ENCODE assay signal across 11 mouse cellular contexts in the genomic region with DNA sequence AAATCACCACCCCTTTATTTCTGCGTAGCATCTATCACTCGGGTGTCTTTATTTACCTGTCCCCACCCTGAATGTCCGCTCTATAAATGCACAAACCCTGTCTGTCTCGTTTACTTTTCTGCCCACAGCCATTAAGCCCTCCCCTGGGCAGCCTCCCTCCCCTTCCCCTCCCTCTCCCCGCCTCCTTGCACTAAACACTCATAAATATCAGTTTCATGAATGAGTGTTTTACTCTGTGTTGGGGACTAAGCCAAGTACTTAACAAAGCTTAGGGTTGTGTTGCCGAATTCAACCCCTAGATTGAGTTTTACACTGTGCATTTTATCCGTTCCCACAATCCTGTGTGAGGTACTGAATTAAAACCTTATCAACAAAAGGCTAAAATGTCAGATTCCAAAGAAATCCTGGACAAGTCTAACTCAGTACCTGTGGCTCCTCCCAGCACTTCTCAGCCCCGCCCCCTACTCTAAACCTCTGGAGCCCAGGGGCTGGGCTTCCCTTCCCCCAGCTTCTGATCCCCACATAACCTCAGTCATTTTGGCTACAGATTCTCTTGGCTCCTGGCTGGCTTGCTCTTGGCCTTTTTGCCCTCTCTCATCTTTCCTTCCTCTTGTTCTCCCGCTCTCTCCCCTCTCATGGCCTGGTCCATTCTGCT. TPM values are rescaled to one million over a fixed set of nuclear protein-coding genes. Genes with fewer than 3 reads are reported as not detected.
A peak's percentile ranks its signal among the peaks of the same experiment; 100 is the strongest.
DNase-seq lines count a peak whose midpoint lies in the region; ATAC-seq and TF ChIP-seq lines count a peak whose summit lies in the region.
"Had no signal": no experiment of that assay in that cellular context is flagged by ENCODE, and none has a peak within 500 bp of the region (broad histone marks: within the 10 kb centered on the region; RNA-seq: fewer than 3 reads in every experiment).

No protein-coding gene starts in this region.

- peak overlapping the region; percentile 28; the same call in 1 of the 2 replicates for H3K4me2 ChIP-seq in neural tube, embryonic 13.5 days
- peak overlapping the region; percentile 48 for H3K4me2 ChIP-seq in intestine, embryonic 16.5 days (ENCODE audit: low read depth, low read length)
- H3K4me2 ChIP-seq in liver, embryonic 14.5 days (ENCODE audit: low read depth) = peak overlapping the region; percentile 18
- peak overlapping the region; percentile 23; the same call in 1 of the 2 replicates for H3K4me2 ChIP-seq in stomach, postnatal 0 days (replicated peaks; ENCODE audit: low read depth)

- ATAC-seq in neural tube, embryonic 13.5 days (ENCODE audit: low read depth) = peak; percentile 56; the same call in 1 of the 2 replicates
- peak; percentile 78 for ATAC-seq in intestine, embryonic 16.5 days
- no peak for ATAC-seq in liver, embryonic 14.5 days (ENCODE audit: insufficient read depth)
- peak; percentile 55 for ATAC-seq in stomach, postnatal 0 days (ENCODE audit: low FRiP score, low TSS enrichment)
- ATAC-seq: Patski had no signal

- WGBS in neural tube, embryonic 13.5 days = 28% methylated on average over 9 of the region's 9 CpGs
- WGBS in intestine, embryonic 16.5 days = 24% methylated on average over 9 of the region's 9 CpGs
- 35% methylated on average over 9 of the region's 9 CpGs for WGBS in liver, embryonic 14.5 days (ENCODE audit: insufficient replicate concordance)
- 16% methylated on average over 9 of the region's 9 CpGs for WGBS in stomach, postnatal 0 days

- DNase-seq in neural tube, embryonic 10.5 days (ENCODE audit: extremely low spot score, low spot score) = no peak
- no peak for DNase-seq in liver, embryonic 14.5 days (ENCODE audit: low read depth in 3 of 3, low spot score in 3 of 3)
- DNase-seq in stomach, postnatal 0 days (ENCODE audit: low spot score) = peak; percentile 45
- no peak for DNase-seq in left cerebral cortex, adult 18-20 months (ENCODE audit: low spot score in 2 of 2)
- no peak for DNase-seq in layer of hippocampus, postnatal 10 days (ENCODE audit: low spot score in 2 of 2)
- no peak for DNase-seq in natural killer cell, adult 2 months (ENCODE audit: low spot score in 2 of 2)
- DNase-seq: heart, adult 2 months; right cerebral cortex, postnatal 25 days had no signal

- no peak overlapping the region for H3K27ac ChIP-seq in neural tube, embryonic 13.5 days (replicated peaks)
- peak overlapping the region; percentile 77 for H3K27ac ChIP-seq in intestine, embryonic 16.5 days (ENCODE audit: low read length)
- H3K27ac ChIP-seq in liver, embryonic 14.5 days = no peak overlapping the region; the same call in 1 of the 2 replicates
- H3K27ac ChIP-seq in stomach, postnatal 0 days (replicated peaks) = peak overlapping the region; percentile 46; the same call in 1 of the 2 replicates
- H3K27ac ChIP-seq: heart, adult 2 months had no signal

- no peak overlapping the region for H3K4me3 ChIP-seq in neural tube, embryonic 13.5 days
- H3K4me3 ChIP-seq in intestine, embryonic 16.5 days (ENCODE audit: low read length) = peak overlapping the region; percentile 16; the same call in 1 of the 2 replicates
- no peak overlapping the region for H3K4me3 ChIP-seq in liver, embryonic 14.5 days (ENCODE audit: insufficient read depth in 1 of 2, low read depth in 2 of 2, low read length in 2 of 2)
- no peak overlapping the region for H3K4me3 ChIP-seq in stomach, postnatal 0 days (ENCODE audit: low read depth, low read length)
- H3K4me3 ChIP-seq: heart, adult 2 months had no signal

- no peak for TF ChIP-seq CTCF in liver, embryonic 14.5 days (IDR thresholded peaks at IDR 0.05; ENCODE audit: low read depth)
- no peak for TF ChIP-seq CTCF in stomach, postnatal 0 days (IDR thresholded peaks at IDR 0.05; ENCODE audit: low read depth)

- no peaks in the 10 kb centered on the region for H3K9me3 ChIP-seq in neural tube, embryonic 13.5 days
- H3K9me3 ChIP-seq in intestine, embryonic 16.5 days (ENCODE audit: control insufficient read depth, low read length) = no peaks in the 10 kb centered on the region
- no peaks in the 10 kb centered on the region for H3K9me3 ChIP-seq in liver, embryonic 14.5 days (ENCODE audit: control insufficient read depth, low read length)
- H3K9me3 ChIP-seq in stomach, postnatal 0 days (ENCODE audit: control insufficient read depth, low read length) = no peaks in the 10 kb centered on the region

- no peak for TF ChIP-seq EP300 in liver, embryonic 14.5 days (IDR thresholded peaks at IDR 0.05; ENCODE audit: low read depth)
- TF ChIP-seq EP300 in stomach, postnatal 0 days (optimal IDR thresholded peaks at IDR 0.05) = no peak

- H3K9ac ChIP-seq in neural tube, embryonic 13.5 days = no peak overlapping the region
- H3K9ac ChIP-seq in intestine, embryonic 16.5 days (ENCODE audit: low read depth, low read length) = peak overlapping the region; percentile 29; the same call in 1 of the 2 replicates
- no peak overlapping the region for H3K9ac ChIP-seq in liver, embryonic 14.5 days (replicated peaks)
- no peak overlapping the region for H3K9ac ChIP-seq in stomach, postnatal 0 days (ENCODE audit: low read length)

- no peaks in the 10 kb centered on the region for H3K36me3 ChIP-seq in neural tube, embryonic 13.5 days
- H3K36me3 ChIP-seq in intestine, embryonic 16.5 days (ENCODE audit: control insufficient read depth, insufficient read depth, low read length) = no peaks in the 10 kb centered on the region
- H3K36me3 ChIP-seq in liver, embryonic 14.5 days (replicated peaks; ENCODE audit: control insufficient read depth, insufficient read depth, low read depth) = no peaks in the 10 kb centered on the region
- no peaks in the 10 kb centered on the region for H3K36me3 ChIP-seq in stomach, postnatal 0 days (ENCODE audit: control insufficient read depth, insufficient read depth, low read length)

- H3K27me3 ChIP-seq in neural tube, embryonic 13.5 days = no peaks in the 10 kb centered on the region
- no peaks in the 10 kb centered on the region for H3K27me3 ChIP-seq in intestine, embryonic 16.5 days (replicated peaks; ENCODE audit: control insufficient read depth, insufficient read depth, low read length)
- no peaks in the 10 kb centered on the region for H3K27me3 ChIP-seq in liver, embryonic 14.5 days (ENCODE audit: control insufficient read depth, insufficient read depth, low read length)
- no peaks in the 10 kb centered on the region for H3K27me3 ChIP-seq in stomach, postnatal 0 days (ENCODE audit: control insufficient read depth, insufficient read depth, low read length)
- H3K27me3 ChIP-seq: Patski had no signal

- H3K4me1 ChIP-seq in neural tube, embryonic 13.5 days (replicated peaks) = peaks cover 17% of the 10 kb centered on the region
- peaks cover 10% of the 10 kb centered on the region for H3K4me1 ChIP-seq in intestine, embryonic 16.5 days (ENCODE audit: control insufficient read depth, insufficient read depth, low read length)
- H3K4me1 ChIP-seq in liver, embryonic 14.5 days (replicated peaks; ENCODE audit: control insufficient read depth in 2 of 2, insufficient read depth in 2 of 2, low read length in 1 of 2) = peaks cover 32 to 50% of the 10 kb centered on the region in 2 experiments
- no peaks in the 10 kb centered on the region for H3K4me1 ChIP-seq in stomach, postnatal 0 days (replicated peaks; ENCODE audit: control insufficient read depth, insufficient read depth)

RNA-seq across cellular contexts. Expression of a gene that starts 52.0 kb away (rescaled TPM):
- polyA plus RNA-seq in neural tube, embryonic 13.5 days (2015; fragmentation: Nextera tagmentation; extraction: Ambion mirVana) = 50.5 and 58.8 TPM in 2 replicates
- polyA plus RNA-seq in intestine, embryonic 16.5 days (2015; fragmentation: Nextera tagmentation; extraction: Ambion mirVana) = 101 and 114 TPM in 2 replicates
- polyA plus RNA-seq in liver, embryonic 14.5 days (2012; rRNA removed) = 36.3 and 46.0 TPM in 2 replicates
- polyA plus RNA-seq in liver, embryonic 14.5 days (2014; fragmentation: Nextera tagmentation; extraction: Ambion mirVana) = 41.6 and 43.3 TPM in 2 replicates
- 56.5 and 56.8 TPM in 2 replicates for polyA plus RNA-seq in stomach, postnatal 0 days (2015; fragmentation: Nextera tagmentation; extraction: Ambion mirVana)
- total RNA-seq in left cerebral cortex, adult 18-20 months (2021) = 10 to 100 TPM; 51.7 to 56.8 TPM
- total RNA-seq in layer of hippocampus, postnatal 10 days (2021) = 10 to 100 TPM; 39.7 to 46.6 TPM

Comparison
In these comparisons a context has a peak if more than half of its experiments do, and no peak if none do; other contexts are left out.
1. H3K27ac ChIP-seq: peak in intestine, embryonic 16.5 days (single experiment) and stomach, postnatal 0 days (single experiment); none in neural tube, embryonic 13.5 days (single experiment) and liver, embryonic 14.5 days (single experiment).
2. Peak in every context shown above with its lines, with median percentiles within 50 percentile points of each other: H3K4me2 ChIP-seq.